Mouse (Mus musculus): Measurements from ENCODE around the gene Pdik1l. TPM values are rescaled to one million over a fixed set of nuclear protein-coding genes. Genes with fewer than 3 reads are reported as not detected.

The Pdik1l gene
- total and polyA plus RNA-seq, 3 experiments: 4.0 to 53.2 (median 42.9) TPM

DNA sequence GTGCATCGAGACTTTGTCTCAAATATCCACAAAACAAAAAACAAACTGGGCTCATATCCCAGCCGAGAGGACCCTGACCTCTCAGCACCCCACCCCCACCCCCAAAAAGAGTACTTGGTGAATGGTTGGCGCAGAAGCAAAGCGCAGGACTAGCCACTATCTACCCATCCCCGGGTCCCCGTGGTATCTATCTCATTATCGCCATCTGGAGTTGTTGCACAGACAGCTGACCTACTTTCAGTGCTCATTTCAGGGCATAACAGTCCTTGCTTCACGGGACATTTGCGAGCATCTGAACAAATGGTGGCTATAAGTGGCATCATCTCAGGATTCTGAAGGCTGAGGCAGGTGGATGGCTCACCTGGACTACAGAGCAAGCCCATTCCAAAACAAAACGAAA is 49.0 kb downstream of the Pdik1l start:
- DNase-seq (ENCODE audit: low spot score): no peak
- no peak for TF ChIP-seq CTCF (IDR thresholded peaks at IDR 0.05; ENCODE audit: low read depth, low read length)
- no peak for TF ChIP-seq GATA1 (IDR thresholded peaks at IDR 0.05; ENCODE audit: borderline replicate concordance, low read length)
- TF ChIP-seq POLR2AphosphoS5 (IDR thresholded peaks at IDR 0.05; ENCODE audit: insufficient replicate concordance, low read depth, low read length): no peak
- TF ChIP-seq TAL1 (conservative IDR thresholded peaks at IDR 0.05; ENCODE audit: low read depth, low read length): no peak
- TF ChIP-seq GATA2 (IDR thresholded peaks at IDR 0.05; ENCODE audit: borderline replicate concordance, low read depth, low read length): no peak
- no peak for ATAC-seq (ENCODE audit: extremely low read depth, insufficient number of reproducible peaks, low FRiP score, poor library complexity, severe bottlenecking)

DNA sequence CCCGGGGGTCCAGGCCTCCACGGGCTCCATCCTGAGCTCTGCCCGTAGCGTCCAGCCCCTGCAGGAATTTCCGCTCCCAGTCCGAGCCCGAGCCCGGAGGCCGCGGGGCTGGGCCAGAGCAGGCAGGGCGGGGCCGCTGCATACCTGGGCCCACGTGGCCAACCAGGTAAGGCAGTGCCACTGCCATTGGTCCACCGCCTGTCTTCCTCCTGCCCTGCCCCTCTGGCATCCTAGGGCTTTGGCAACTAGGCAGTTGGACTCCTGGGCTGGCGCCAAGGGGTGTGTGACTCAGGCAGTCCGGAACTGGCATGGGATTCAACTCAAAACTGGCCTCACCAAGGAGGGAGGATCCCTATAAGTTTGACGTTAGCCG is 49.4 kb downstream of the Pdik1l start, which contains the start of gene Cnksr1:
Cnksr1 (minus strand) TSS at position 121 of the 373 bp plus-strand sequence.
- no peak for DNase-seq (ENCODE audit: low spot score)
- H3K36me3 ChIP-seq (replicated peaks): peaks cover 6% of the 10 kb centered on the region
- TF ChIP-seq CTCF (IDR thresholded peaks at IDR 0.05; ENCODE audit: low read depth, low read length): no peak
- no peak for TF ChIP-seq TAL1 (conservative IDR thresholded peaks at IDR 0.05; ENCODE audit: low read depth, low read length)
- TF ChIP-seq GATA1 (IDR thresholded peaks at IDR 0.05; ENCODE audit: borderline replicate concordance, low read length): no peak
- no peak for TF ChIP-seq POLR2AphosphoS5 (IDR thresholded peaks at IDR 0.05; ENCODE audit: insufficient replicate concordance, low read depth, low read length)
- peaks cover 54% of the 10 kb centered on the region for H3K27me3 ChIP-seq (ENCODE audit: insufficient read depth, low read length)
- H3K9me3 ChIP-seq (replicated peaks): no peaks in the 10 kb centered on the region
- no peak within 1 kb of the TSS for H3K4me3 ChIP-seq (ENCODE audit: low read depth, low read length)
- peaks cover 18% of the 10 kb centered on the region for H3K4me1 ChIP-seq (ENCODE audit: insufficient read depth, low read depth, low read length)
- no peak for ATAC-seq (ENCODE audit: extremely low read depth, insufficient number of reproducible peaks, low FRiP score, poor library complexity, severe bottlenecking)

More for the DNA sequence above, 49.0 kb downstream of the Pdik1l start:
- Histone ChIP-seq H3K27me3 (ENCODE audit: insufficient read depth, low read length) (peaks cover 50% of the 10 kb centered on the region), H3K9me3 (replicated peaks) (no peaks in the 10 kb centered on the region), H3K36me3 (replicated peaks) (peaks cover 10% of the 10 kb centered on the region), H3K4me3 (ENCODE audit: low read depth, low read length) (no peak overlapping the region), H3K4me1 (ENCODE audit: insufficient read depth, low read depth, low read length) (peaks cover 22% of the 10 kb centered on the region)

DNA sequence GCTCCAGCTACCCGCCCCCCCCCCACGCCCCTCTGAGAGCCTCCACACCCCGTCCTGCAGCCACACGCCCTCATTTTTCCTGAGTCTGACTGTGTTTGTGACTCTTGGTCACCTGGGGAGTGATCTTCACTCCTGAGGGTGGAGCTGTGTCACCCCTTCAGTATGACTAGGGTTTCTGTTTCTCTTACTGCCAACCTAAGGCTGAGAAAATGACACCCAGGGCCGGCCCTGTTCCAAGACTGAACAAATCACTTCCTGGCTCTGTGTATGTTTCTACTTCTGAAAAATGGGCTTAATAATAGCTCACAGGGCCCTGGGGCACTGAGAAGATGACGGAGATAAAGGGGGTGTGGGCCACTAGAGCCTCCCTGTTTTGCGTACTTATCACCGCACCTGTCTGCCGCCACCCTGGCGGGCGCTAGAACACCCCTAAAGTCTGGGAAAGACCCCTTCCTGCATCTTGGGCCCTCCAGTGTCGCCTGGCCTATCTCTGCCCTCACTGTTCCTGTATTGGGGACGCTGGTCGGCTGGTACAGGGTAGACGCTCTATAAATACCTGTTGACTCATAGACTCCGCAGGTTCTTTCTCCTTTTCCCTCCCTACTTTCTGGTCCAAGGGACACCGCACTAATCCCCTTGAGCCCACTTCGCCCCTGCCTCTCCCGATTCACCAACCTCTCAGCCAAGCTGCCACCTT is 50.0 kb downstream of the Pdik1l start:
- peaks cover 18% of the 10 kb centered on the region for H3K4me1 ChIP-seq (ENCODE audit: insufficient read depth, low read depth, low read length)
- DNase-seq (ENCODE audit: low spot score): no peak
- H3K9me3 ChIP-seq (replicated peaks): no peaks in the 10 kb centered on the region
- peaks cover 3% of the 10 kb centered on the region for H3K36me3 ChIP-seq (replicated peaks)
- no peak for ATAC-seq (ENCODE audit: extremely low read depth, insufficient number of reproducible peaks, low FRiP score, poor library complexity, severe bottlenecking)
- peaks cover 59% of the 10 kb centered on the region for H3K27me3 ChIP-seq (ENCODE audit: insufficient read depth, low read length)
- TF ChIP-seq POLR2AphosphoS5 (IDR thresholded peaks at IDR 0.05; ENCODE audit: insufficient replicate concordance, low read depth, low read length) (no peak), CTCF (IDR thresholded peaks at IDR 0.05; ENCODE audit: low read depth, low read length) (no peak), GATA2 (IDR thresholded peaks at IDR 0.05; ENCODE audit: borderline replicate concordance, low read depth, low read length) (no peak), GATA1 (IDR thresholded peaks at IDR 0.05; ENCODE audit: borderline replicate concordance, low read length) (no peak), TAL1 (conservative IDR thresholded peaks at IDR 0.05; ENCODE audit: low read depth, low read length) (no peak)
- H3K4me3 ChIP-seq (ENCODE audit: low read depth, low read length): no peak overlapping the region

DNA sequence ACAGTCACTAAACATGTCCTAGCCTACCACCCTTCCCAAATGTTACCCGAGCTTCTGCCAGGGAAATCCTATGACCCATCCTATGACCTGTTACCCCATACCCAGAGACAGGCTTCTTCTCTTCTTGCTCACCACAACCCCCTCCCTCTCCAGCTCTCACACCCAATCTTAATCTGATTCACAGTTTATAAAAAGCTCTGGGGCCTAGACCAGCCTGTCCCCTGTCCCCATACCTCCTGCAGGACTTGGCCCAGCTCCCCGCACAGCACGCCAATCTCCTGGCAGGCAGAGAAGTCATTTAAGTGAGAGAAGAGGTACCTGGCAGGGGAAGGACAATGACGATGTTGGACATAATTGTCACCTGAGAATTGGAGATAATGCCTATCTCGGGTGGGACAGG is 52.8 kb downstream of the Pdik1l start:
- DNase-seq (ENCODE audit: low spot score) (no peak), ATAC-seq (ENCODE audit: extremely low read depth, insufficient number of reproducible peaks, low FRiP score, poor library complexity, severe bottlenecking) (no peak)
- Histone ChIP-seq H3K4me3 (ENCODE audit: low read depth, low read length) (no peak overlapping the region), H3K36me3 (replicated peaks) (no peaks in the 10 kb centered on the region), H3K4me1 (ENCODE audit: insufficient read depth, low read depth, low read length) (peaks cover 20% of the 10 kb centered on the region), H3K9me3 (replicated peaks) (no peaks in the 10 kb centered on the region), H3K27me3 (ENCODE audit: insufficient read depth, low read length) (peaks cover 76% of the 10 kb centered on the region)
- TF ChIP-seq POLR2AphosphoS5 (IDR thresholded peaks at IDR 0.05; ENCODE audit: insufficient replicate concordance, low read depth, low read length) (no peak), GATA1 (IDR thresholded peaks at IDR 0.05; ENCODE audit: borderline replicate concordance, low read length) (no peak), TAL1 (conservative IDR thresholded peaks at IDR 0.05; ENCODE audit: low read depth, low read length) (no peak), CTCF (IDR thresholded peaks at IDR 0.05; ENCODE audit: low read depth, low read length) (no peak), GATA2 (IDR thresholded peaks at IDR 0.05; ENCODE audit: borderline replicate concordance, low read depth, low read length) (no peak)

DNA sequence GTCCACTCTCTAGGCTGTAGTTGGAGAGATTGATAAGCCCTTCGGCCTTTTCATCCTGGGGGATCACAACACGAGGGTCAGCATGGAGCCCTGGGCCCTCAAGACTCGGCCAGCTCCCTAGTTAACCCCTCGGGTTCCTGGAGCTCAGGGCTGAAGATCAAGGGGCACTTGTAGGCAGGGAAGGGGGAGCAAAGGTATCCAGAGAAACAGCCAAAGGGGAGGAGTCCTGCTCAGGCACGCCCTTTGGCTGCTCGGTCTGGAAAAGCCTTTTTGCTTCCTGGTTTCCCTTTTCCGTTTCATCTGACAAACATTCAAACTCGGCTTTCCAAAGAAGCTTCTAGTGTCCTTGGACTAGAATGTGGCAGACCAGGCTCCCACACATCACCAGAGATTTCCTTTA is 57.3 kb downstream of the Pdik1l start:
- H3K4me1 ChIP-seq (ENCODE audit: insufficient read depth, low read depth, low read length): peaks cover 18% of the 10 kb centered on the region
- no peak for TF ChIP-seq POLR2AphosphoS5 (IDR thresholded peaks at IDR 0.05; ENCODE audit: insufficient replicate concordance, low read depth, low read length)
- TF ChIP-seq TAL1 (conservative IDR thresholded peaks at IDR 0.05; ENCODE audit: low read depth, low read length): no peak
- TF ChIP-seq GATA2 (IDR thresholded peaks at IDR 0.05; ENCODE audit: borderline replicate concordance, low read depth, low read length): no peak
- TF ChIP-seq CTCF (IDR thresholded peaks at IDR 0.05; ENCODE audit: low read depth, low read length): no peak
- no peak for TF ChIP-seq GATA1 (IDR thresholded peaks at IDR 0.05; ENCODE audit: borderline replicate concordance, low read length)
- peaks cover 72% of the 10 kb centered on the region for H3K27me3 ChIP-seq (ENCODE audit: insufficient read depth, low read length)
- ATAC-seq (ENCODE audit: extremely low read depth, insufficient number of reproducible peaks, low FRiP score, poor library complexity, severe bottlenecking) (no peak), DNase-seq (ENCODE audit: low spot score) (no peak)
- no peak overlapping the region for H3K4me3 ChIP-seq (ENCODE audit: low read depth, low read length)
- no peaks in the 10 kb centered on the region for H3K9me3 ChIP-seq (replicated peaks)
- no peaks in the 10 kb centered on the region for H3K36me3 ChIP-seq (replicated peaks)

- Histone ChIP-seq H3K9me3 (replicated peaks) (no peaks in the 10 kb centered on the region), H3K4me1 (ENCODE audit: insufficient read depth, low read depth, low read length) (peaks cover 47% of the 10 kb centered on the region), H3K27me3 (ENCODE audit: insufficient read depth, low read length) (peaks cover 42% of the 10 kb centered on the region), H3K36me3 (replicated peaks) (no peaks in the 10 kb centered on the region), H3K4me3 (ENCODE audit: low read depth, low read length) (no peak within 1 kb of the TSS)
- DNase-seq (ENCODE audit: low spot score) (no peak), ATAC-seq (ENCODE audit: extremely low read depth, insufficient number of reproducible peaks, low FRiP score, poor library complexity, severe bottlenecking) (no peak)
- TF ChIP-seq CTCF (IDR thresholded peaks at IDR 0.05; ENCODE audit: low read depth, low read length): no peak
- TF ChIP-seq GATA1 (IDR thresholded peaks at IDR 0.05; ENCODE audit: borderline replicate concordance, low read length): no peak
- no peak for TF ChIP-seq POLR2AphosphoS5 (IDR thresholded peaks at IDR 0.05; ENCODE audit: insufficient replicate concordance, low read depth, low read length)
- no peak for TF ChIP-seq TAL1 (conservative IDR thresholded peaks at IDR 0.05; ENCODE audit: low read depth, low read length)
- TF ChIP-seq GATA2 (IDR thresholded peaks at IDR 0.05; ENCODE audit: borderline replicate concordance, low read depth, low read length): no peak
Observed at GRCm38 (mm10) chr4:134227194-134227593, 60.5 kb downstream of the Pdik1l start, which contains the start of gene Catsper4. Gene Catsper4 (minus strand): TSS chr4:134227383.

Other genes with a start within 250 kb of the Pdik1l start
Only the 20 nearest of the 21 such genes appear.
- gene Zfp683, start 234.1 kb downstream of the Pdik1l start, total RNA-seq (2014; fragmentation: Nextera tagmentation): not detected in 2 replicates
- not detected in 2 replicates for gene Zfp683, start 234.1 kb downstream of the Pdik1l start, total RNA-seq (2017)
- gene Zfp683, start 234.1 kb downstream of the Pdik1l start, polyA plus RNA-seq (2012): not detected in 2 replicates
- 0.29 TPM in 1 of 2 replicates, not detected in the other for gene Crybg2, start 227.1 kb downstream of the Pdik1l start, total RNA-seq (2014; fragmentation: Nextera tagmentation)
- 0.12 and 0.60 TPM in 2 replicates for gene Crybg2, start 227.1 kb downstream of the Pdik1l start, total RNA-seq (2017)
- gene Crybg2, start 227.1 kb downstream of the Pdik1l start, polyA plus RNA-seq (2012): 0.46 and 0.83 TPM in 2 replicates
- gene Cd52, start 192.8 kb downstream of the Pdik1l start, total RNA-seq (2014; fragmentation: Nextera tagmentation): 1.7 and 2.0 TPM in 2 replicates
- gene Cd52, start 192.8 kb downstream of the Pdik1l start, total RNA-seq (2017): 17.5 and 21.1 TPM in 2 replicates
- 1.0 and 1.3 TPM in 2 replicates for gene Cd52, start 192.8 kb downstream of the Pdik1l start, polyA plus RNA-seq (2012)
- gene Ubxn11, start 185.3 kb downstream of the Pdik1l start, total RNA-seq (2014; fragmentation: Nextera tagmentation): 6.0 and 13.8 TPM in 2 replicates
- gene Ubxn11, start 185.3 kb downstream of the Pdik1l start, total RNA-seq (2017): 3.4 and 3.9 TPM in 2 replicates
- gene Ubxn11, start 185.3 kb downstream of the Pdik1l start, polyA plus RNA-seq (2012): 11.3 and 13.2 TPM in 2 replicates
- gene Sh3bgrl3, start 159.1 kb downstream of the Pdik1l start, total RNA-seq (2014; fragmentation: Nextera tagmentation): 76.6 and 110 TPM in 2 replicates
- gene Sh3bgrl3, start 159.1 kb downstream of the Pdik1l start, total RNA-seq (2017): 98.4 and 105 TPM in 2 replicates
- 111 and 202 TPM in 2 replicates for gene Sh3bgrl3, start 159.1 kb downstream of the Pdik1l start, polyA plus RNA-seq (2012)
- gene Cep85, start 100.8 kb downstream of the Pdik1l start, total RNA-seq (2014; fragmentation: Nextera tagmentation): 31.4 and 41.7 TPM in 2 replicates
- 47.4 and 64.4 TPM in 2 replicates for gene Cep85, start 100.8 kb downstream of the Pdik1l start, total RNA-seq (2017)
- gene Cep85, start 100.8 kb downstream of the Pdik1l start, polyA plus RNA-seq (2012): 54.9 and 81.9 TPM in 2 replicates
- not detected in 2 replicates for gene Gm7534, start 84.9 kb downstream of the Pdik1l start, total RNA-seq (2014; fragmentation: Nextera tagmentation)
- gene Gm7534, start 84.9 kb downstream of the Pdik1l start, total RNA-seq (2017): 0.05 TPM in 1 of 2 replicates, not detected in the other
- not detected in 2 replicates for gene Gm7534, start 84.9 kb downstream of the Pdik1l start, polyA plus RNA-seq (2012)
- gene Catsper4, start 60.5 kb downstream of the Pdik1l start, total RNA-seq (2014; fragmentation: Nextera tagmentation): not detected in 2 replicates
- gene Catsper4, start 60.5 kb downstream of the Pdik1l start, total RNA-seq (2017): not detected in 2 replicates
- gene Catsper4, start 60.5 kb downstream of the Pdik1l start, polyA plus RNA-seq (2012): not detected in 2 replicates
- not detected in 2 replicates for gene Cnksr1, start 49.5 kb downstream of the Pdik1l start, total RNA-seq (2014; fragmentation: Nextera tagmentation)
- 0.44 TPM in 1 of 2 replicates, not detected in the other for gene Cnksr1, start 49.5 kb downstream of the Pdik1l start, total RNA-seq (2017)
- 0.03 TPM in 1 of 2 replicates, not detected in the other for gene Cnksr1, start 49.5 kb downstream of the Pdik1l start, polyA plus RNA-seq (2012)
- not detected in 2 replicates for gene E130218I03Rik, start 44.2 kb downstream of the Pdik1l start, total RNA-seq (2014; fragmentation: Nextera tagmentation)
- gene E130218I03Rik, start 44.2 kb downstream of the Pdik1l start, total RNA-seq (2017): 0.16 and 0.23 TPM in 2 replicates
- 0.11 and 0.19 TPM in 2 replicates for gene E130218I03Rik, start 44.2 kb downstream of the Pdik1l start, polyA plus RNA-seq (2012)
- gene Zfp593, start 42.3 kb downstream of the Pdik1l start, total RNA-seq (2014; fragmentation: Nextera tagmentation): 9.0 and 10.2 TPM in 2 replicates
- 9.8 and 10.7 TPM in 2 replicates for gene Zfp593, start 42.3 kb downstream of the Pdik1l start, total RNA-seq (2017)
- gene Zfp593, start 42.3 kb downstream of the Pdik1l start, polyA plus RNA-seq (2012): 41.8 and 52.9 TPM in 2 replicates
- not detected in 2 replicates for gene Gm30191, start 41.0 kb downstream of the Pdik1l start, total RNA-seq (2014; fragmentation: Nextera tagmentation)
- not detected in 2 replicates for gene Gm30191, start 41.0 kb downstream of the Pdik1l start, total RNA-seq (2017)
- not detected in 2 replicates for gene Gm30191, start 41.0 kb downstream of the Pdik1l start, polyA plus RNA-seq (2012)
- gene Grrp1, start 33.8 kb downstream of the Pdik1l start, total RNA-seq (2014; fragmentation: Nextera tagmentation): not detected in 2 replicates
- gene Grrp1, start 33.8 kb downstream of the Pdik1l start, total RNA-seq (2017): not detected in 2 replicates
- gene Grrp1, start 33.8 kb downstream of the Pdik1l start, polyA plus RNA-seq (2012): not detected in 2 replicates
- gene Trim63, start 27.2 kb upstream of the Pdik1l start, total RNA-seq (2014; fragmentation: Nextera tagmentation): not detected in 2 replicates
- gene Trim63, start 27.2 kb upstream of the Pdik1l start, total RNA-seq (2017): not detected in 2 replicates
- not detected in 2 replicates for gene Trim63, start 27.2 kb upstream of the Pdik1l start, polyA plus RNA-seq (2012)
- gene Slc30a2, start 55.3 kb upstream of the Pdik1l start, total RNA-seq (2014; fragmentation: Nextera tagmentation): 3.8 and 4.6 TPM in 2 replicates
- 5.6 and 6.1 TPM in 2 replicates for gene Slc30a2, start 55.3 kb upstream of the Pdik1l start, total RNA-seq (2017)
- gene Slc30a2, start 55.3 kb upstream of the Pdik1l start, polyA plus RNA-seq (2012): 4.7 and 8.2 TPM in 2 replicates
- not detected in 2 replicates for gene Extl1, start 96.0 kb upstream of the Pdik1l start, total RNA-seq (2014; fragmentation: Nextera tagmentation)
- gene Extl1, start 96.0 kb upstream of the Pdik1l start, total RNA-seq (2017): 0.05 TPM in 1 of 2 replicates, not detected in the other
- not detected in 2 replicates for gene Extl1, start 96.0 kb upstream of the Pdik1l start, polyA plus RNA-seq (2012)
- gene Pafah2, start 108.4 kb upstream of the Pdik1l start, total RNA-seq (2014; fragmentation: Nextera tagmentation): 15.1 and 16.3 TPM in 2 replicates
- gene Pafah2, start 108.4 kb upstream of the Pdik1l start, total RNA-seq (2017): 45.9 and 48.0 TPM in 2 replicates
- gene Pafah2, start 108.4 kb upstream of the Pdik1l start, polyA plus RNA-seq (2012): 10.2 and 14.9 TPM in 2 replicates
- 171 and 196 TPM in 2 replicates for gene Stmn1, start 180.4 kb upstream of the Pdik1l start, total RNA-seq (2014; fragmentation: Nextera tagmentation)
- gene Stmn1, start 180.4 kb upstream of the Pdik1l start, total RNA-seq (2017): 804 and 935 TPM in 2 replicates
- 93.2 and 179 TPM in 2 replicates for gene Stmn1, start 180.4 kb upstream of the Pdik1l start, polyA plus RNA-seq (2012)
- gene Paqr7, start 208.8 kb upstream of the Pdik1l start, total RNA-seq (2014; fragmentation: Nextera tagmentation): 6.0 and 10.3 TPM in 2 replicates
- gene Paqr7, start 208.8 kb upstream of the Pdik1l start, total RNA-seq (2017): 7.0 and 9.2 TPM in 2 replicates
- gene Paqr7, start 208.8 kb upstream of the Pdik1l start, polyA plus RNA-seq (2012): 13.1 and 14.8 TPM in 2 replicates
- gene Aunip, start 223.1 kb upstream of the Pdik1l start, total RNA-seq (2014; fragmentation: Nextera tagmentation): 8.5 and 12.1 TPM in 2 replicates
- 18.7 and 20.2 TPM in 2 replicates for gene Aunip, start 223.1 kb upstream of the Pdik1l start, total RNA-seq (2017)
- 7.1 and 8.1 TPM in 2 replicates for gene Aunip, start 223.1 kb upstream of the Pdik1l start, polyA plus RNA-seq (2012)